Mouse (Mus musculus) limb, embryonic 12.5 days (tissue): ENCODE results near the gene Naa40. TPM values are rescaled to one million over a fixed set of nuclear protein-coding genes. Genes with fewer than 3 reads are reported as not detected.

ENCODE experiments used
- ATAC-seq: fragments of 200-750 bp; cut with Nextera tagmentation; 2 replicates; pipeline ENCODE4 v1.8.0; 2017; ENCODE audit warnings: low read depth, moderate TSS enrichment; ENCODE audit not compliant: insufficient number of reproducible peaks, insufficient read depth, low FRiP score, low TSS enrichment
- H3K27ac ChIP-seq: fragments of 300-500 bp; sonication (generic); 2 replicates; pipeline ENCODE4 v1.5.1; 2016; ENCODE audit warnings: mild to moderate bottlenecking, moderate library complexity
- H3K27me3 ChIP-seq: fragments of 300-500 bp; sonication (generic); 2 replicates; pipeline ENCODE4 v1.6.1; 2016; ENCODE audit warnings: mild to moderate bottlenecking, moderate library complexity
- H3K36me3 ChIP-seq: fragments of 300-500 bp; sonication (generic); 2 replicates; pipeline ENCODE4 v1.6.1; 2016; ENCODE audit warnings: mild to moderate bottlenecking, moderate library complexity
- H3K4me1 ChIP-seq: fragments of 300-500 bp; sonication (generic); replicated peaks from 2 replicates; pipeline ENCODE4 v1.6.1; 2016
- H3K4me2 ChIP-seq: fragments of 300-500 bp; sonication (generic); 2 replicates; pipeline ENCODE4 v1.6.1; 2016; ENCODE audit warnings: mild to moderate bottlenecking, moderate library complexity
- H3K4me3 ChIP-seq: fragments of 300-500 bp; sonication (generic); replicated peaks from 2 replicates; pipeline ENCODE4 v1.5.1; 2016; ENCODE audit warnings: mild to moderate bottlenecking
- H3K9ac ChIP-seq: fragments of 300-500 bp; sonication (generic); replicated peaks from 2 replicates; pipeline ENCODE4 v1.6.1; 2016; ENCODE audit warnings: mild to moderate bottlenecking, moderate library complexity
- H3K9me3 ChIP-seq: fragments of 300-500 bp; sonication (generic); 2 replicates; pipeline ENCODE4 v1.6.1; 2016; ENCODE audit warnings: mild to moderate bottlenecking, moderate library complexity
- WGBS: fragments of 180-500 bp; shearing (Covaris S2); methylation state at CpG from one replicate; pipeline ENCODE4 v1.1.7; 2016; 5-methylcytosine and 5-hydroxymethylcytosine counted together
- polyA plus RNA-seq: library from polyadenylated mRNA; unstranded; fragments of >200 nt; fragmentation: Nextera tagmentation; extraction: Ambion mirVana; gene quantifications from 2 replicates; pipeline ENCODE4 v1.2.1, GENCODE M21; 2016

Gene Naa40
- polyA plus RNA-seq, 1 experiment from 2014 or later: 73.1 TPM

GRCm38 (mm10) chr19:7264766-7265331 is 23.9 kb upstream of the Naa40 start:
- 22% methylated on average over 6 of the region's 6 CpGs for WGBS
- Histone ChIP-seq H3K27ac (peak overlapping the region; percentile 98), H3K4me1 (peaks cover 48% of the 10 kb centered on the region), H3K9ac (peak overlapping the region; percentile 18; the same call in 1 of the 2 replicates), H3K4me3 (no peak overlapping the region), H3K4me2 (peak overlapping the region; percentile 7; the same call in 1 of the 2 replicates), H3K27me3 (no peaks in the 10 kb centered on the region), H3K9me3 (peaks cover 7% of the 10 kb centered on the region; the same call in 1 of the 2 replicates), H3K36me3 (peaks cover 2% of the 10 kb centered on the region; the same call in 1 of the 2 replicates)
- ATAC-seq: no peak

GRCm38 (mm10) chr19:7264088-7264765 is 23.2 kb upstream of the Naa40 start:
- 0 out of 2 replicates have a peak, but pooled peaks have one; percentile 7 for ATAC-seq
- Histone ChIP-seq H3K27me3 (no peaks in the 10 kb centered on the region), H3K4me1 (peaks cover 42% of the 10 kb centered on the region), H3K9me3 (peaks cover 7% of the 10 kb centered on the region; the same call in 1 of the 2 replicates), H3K36me3 (no peaks in the 10 kb centered on the region), H3K27ac (peak overlapping the region; percentile 98), H3K4me3 (no peak overlapping the region), H3K4me2 (0 out of 2 replicates have a peak overlapping the region, but pooled peaks have one; percentile 7), H3K9ac (peak overlapping the region; percentile 18; the same call in 1 of the 2 replicates)
- WGBS: 18% methylated on average over 9 of the region's 9 CpGs

- Histone ChIP-seq H3K9ac (no peak overlapping the region), H3K27me3 (no peaks in the 10 kb centered on the region), H3K4me3 (no peak overlapping the region), H3K4me2 (no peak overlapping the region), H3K27ac (no peak overlapping the region), H3K4me1 (peaks cover 35% of the 10 kb centered on the region), H3K9me3 (peaks cover 7% of the 10 kb centered on the region; the same call in 1 of the 2 replicates), H3K36me3 (no peaks in the 10 kb centered on the region)
- no peak for ATAC-seq
- 73% methylated on average over 1 of the region's 1 CpGs for WGBS
These were observed 21.6 kb upstream of the Naa40 start for GRCm38 (mm10) chr19:7262592-7262991.

- 93% methylated on average over 3 of the region's 3 CpGs for WGBS
- Histone ChIP-seq H3K4me1 (peaks cover 29% of the 10 kb centered on the region), H3K27me3 (no peaks in the 10 kb centered on the region), H3K9ac (no peak overlapping the region), H3K4me2 (no peak overlapping the region), H3K27ac (no peak overlapping the region), H3K36me3 (no peaks in the 10 kb centered on the region), H3K9me3 (peaks cover 7% of the 10 kb centered on the region; the same call in 1 of the 2 replicates), H3K4me3 (no peak overlapping the region)
- ATAC-seq: no peak
These were observed 21.0 kb upstream of the Naa40 start for GRCm38 (mm10) chr19:7261964-7262363.

GRCm38 (mm10) chr19:7261476-7261875 is 20.5 kb upstream of the Naa40 start:
- H3K4me1 ChIP-seq: peaks cover 24% of the 10 kb centered on the region
- H3K4me2 ChIP-seq: no peak overlapping the region
- H3K9ac ChIP-seq: no peak overlapping the region
- 90% methylated on average over 1 of the region's 1 CpGs for WGBS
- no peak for ATAC-seq
- no peaks in the 10 kb centered on the region for H3K36me3 ChIP-seq
- H3K27me3 ChIP-seq: no peaks in the 10 kb centered on the region
- no peak overlapping the region for H3K27ac ChIP-seq
- H3K4me3 ChIP-seq: no peak overlapping the region
- peaks cover 7% of the 10 kb centered on the region; the same call in 1 of the 2 replicates for H3K9me3 ChIP-seq

GRCm38 (mm10) chr19:7257881-7258280 is 16.9 kb upstream of the Naa40 start:
- Histone ChIP-seq H3K27ac (no peak overlapping the region), H3K27me3 (no peaks in the 10 kb centered on the region), H3K36me3 (no peaks in the 10 kb centered on the region), H3K9me3 (peaks cover 7% of the 10 kb centered on the region; the same call in 1 of the 2 replicates), H3K4me2 (no peak overlapping the region), H3K4me3 (no peak overlapping the region), H3K4me1 (no peaks in the 10 kb centered on the region), H3K9ac (no peak overlapping the region)
- no peak for ATAC-seq
- WGBS: 66% methylated on average over 5 of the region's 5 CpGs

GRCm38 (mm10) chr19:7246021-7246420 is 5.0 kb upstream of the Naa40 start:
- H3K27ac ChIP-seq: no peak overlapping the region
- H3K4me2 ChIP-seq: no peak overlapping the region
- H3K9ac ChIP-seq: no peak overlapping the region
- no peak overlapping the region for H3K4me3 ChIP-seq
- 81% methylated on average over 3 of the region's 3 CpGs for WGBS
- H3K36me3 ChIP-seq: no peaks in the 10 kb centered on the region
- H3K4me1 ChIP-seq: peaks cover 4% of the 10 kb centered on the region; the same call in 1 of the 2 replicates
- H3K27me3 ChIP-seq: no peaks in the 10 kb centered on the region; the same call in 1 of the 2 replicates
- ATAC-seq: no peak
- H3K9me3 ChIP-seq: no peaks in the 10 kb centered on the region

- H3K4me1 ChIP-seq: peaks cover 30% of the 10 kb centered on the region
- peak overlapping the region; percentile 80 for H3K9ac ChIP-seq
- no peaks in the 10 kb centered on the region; the same call in 1 of the 2 replicates for H3K27me3 ChIP-seq
- WGBS: 5% methylated on average over 13 of the region's 13 CpGs
- H3K9me3 ChIP-seq: no peaks in the 10 kb centered on the region
- peak overlapping the region; percentile 72 for H3K4me3 ChIP-seq
- H3K36me3 ChIP-seq: peaks cover 30% of the 10 kb centered on the region
- H3K4me2 ChIP-seq: peak overlapping the region; percentile 83
- peak overlapping the region; percentile 83 for H3K27ac ChIP-seq
- no peak for ATAC-seq
These were observed 692 bp downstream of the Naa40 start for GRCm38 (mm10) chr19:7240291-7240690.

GRCm38 (mm10) chr19:7239574-7239973 is 1.4 kb downstream of the Naa40 start:
- H3K4me2 ChIP-seq: peak overlapping the region; percentile 83

GRCm38 (mm10) chr19:7236742-7237141 is 4.2 kb downstream of the Naa40 start:
- no peak overlapping the region for H3K4me2 ChIP-seq
- no peaks in the 10 kb centered on the region for H3K9me3 ChIP-seq
- H3K9ac ChIP-seq: no peak overlapping the region
- H3K27me3 ChIP-seq: no peaks in the 10 kb centered on the region
- WGBS: 91% methylated on average over 4 of the region's 4 CpGs
- H3K4me1 ChIP-seq: peaks cover 30% of the 10 kb centered on the region
- ATAC-seq: no peak
- H3K27ac ChIP-seq: no peak overlapping the region
- no peak overlapping the region for H3K4me3 ChIP-seq
- peaks cover 57% of the 10 kb centered on the region for H3K36me3 ChIP-seq

More at GRCm38 (mm10) chr19:7239574-7239973, 1.4 kb downstream of the Naa40 start:
- H3K4me3 ChIP-seq: peak overlapping the region; percentile 72
- ATAC-seq: no peak
- WGBS: 90% methylated on average over 3 of the region's 3 CpGs
- H3K9me3 ChIP-seq: no peaks in the 10 kb centered on the region
- H3K27me3 ChIP-seq: no peaks in the 10 kb centered on the region; the same call in 1 of the 2 replicates
- peaks cover 30% of the 10 kb centered on the region for H3K4me1 ChIP-seq
- peak overlapping the region; percentile 80; the same call in 1 of the 2 replicates for H3K9ac ChIP-seq
- peaks cover 30% of the 10 kb centered on the region for H3K36me3 ChIP-seq
- no peak overlapping the region for H3K27ac ChIP-seq

- Histone ChIP-seq H3K9me3 (no peaks in the 10 kb centered on the region), H3K4me3 (no peak overlapping the region), H3K27me3 (no peaks in the 10 kb centered on the region), H3K27ac (no peak overlapping the region), H3K4me1 (peaks cover 26% of the 10 kb centered on the region), H3K4me2 (no peak overlapping the region), H3K36me3 (peaks cover 64% of the 10 kb centered on the region), H3K9ac (no peak overlapping the region)
- WGBS: 89% methylated on average over 2 of the region's 2 CpGs
- no peak for ATAC-seq
These were observed 5.0 kb downstream of the Naa40 start for GRCm38 (mm10) chr19:7236011-7236410.
